Mouse (Mus musculus): Measurements from ENCODE around the gene Brsk1. TPM values are rescaled to one million over a fixed set of nuclear protein-coding genes. Genes with fewer than 3 reads are reported as not detected.

The Brsk1 gene
- total RNA-seq (2015; ENCODE audit: low replicate concordance) (not detected in 2 replicates), total RNA-seq (2017; ENCODE audit: low replicate concordance) (not detected in 2 replicates)

DNA sequence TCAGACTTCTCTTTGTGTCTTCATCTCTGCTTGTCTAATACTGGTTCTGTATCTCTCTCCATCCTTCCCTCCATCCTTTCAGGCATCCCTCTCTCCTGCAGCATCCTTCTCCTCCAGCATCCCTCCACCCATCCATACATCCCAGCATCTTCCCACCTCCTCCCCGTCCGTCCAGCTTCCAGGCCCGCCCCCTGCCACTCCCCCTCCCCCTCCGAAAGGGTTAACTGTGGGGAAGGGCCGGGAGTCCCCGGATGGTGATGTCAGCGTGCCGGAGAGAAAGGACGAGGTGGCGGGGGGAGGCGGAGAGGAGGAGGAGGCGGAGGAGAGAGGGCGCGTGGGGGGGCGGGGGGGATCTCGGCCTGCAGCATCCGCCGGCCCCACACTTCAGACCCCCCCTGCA, at the start of gene Brsk1:
Gene Brsk1, plus strand, starts transcription at position 218 of the 400 bp plus-strand sequence.
- no peak for ATAC-seq (replicated peaks; ENCODE audit: low FRiP score, poor library complexity, severe bottlenecking)

DNA sequence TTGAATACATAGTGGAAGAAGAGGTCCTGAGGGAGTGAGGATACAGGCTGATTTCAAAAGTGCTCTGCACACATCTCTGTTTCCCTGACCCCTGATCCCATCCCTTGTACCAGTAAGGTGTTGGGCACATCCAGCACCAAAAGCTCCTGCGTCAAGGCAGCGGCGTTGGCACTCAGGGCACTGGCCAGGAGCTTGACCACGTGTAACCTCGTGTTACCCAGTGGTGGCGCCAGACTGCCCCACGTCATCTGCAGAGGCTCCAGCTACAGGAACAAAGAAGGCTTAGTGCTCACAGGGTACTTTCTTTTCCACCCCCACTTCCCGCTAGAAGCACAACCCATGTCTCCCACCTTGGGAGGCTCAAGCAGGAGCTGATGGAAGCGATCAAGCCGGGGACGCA, 49.2 kb upstream of the Brsk1 start:
- ATAC-seq (replicated peaks; ENCODE audit: low FRiP score, poor library complexity, severe bottlenecking): no peak

DNA sequence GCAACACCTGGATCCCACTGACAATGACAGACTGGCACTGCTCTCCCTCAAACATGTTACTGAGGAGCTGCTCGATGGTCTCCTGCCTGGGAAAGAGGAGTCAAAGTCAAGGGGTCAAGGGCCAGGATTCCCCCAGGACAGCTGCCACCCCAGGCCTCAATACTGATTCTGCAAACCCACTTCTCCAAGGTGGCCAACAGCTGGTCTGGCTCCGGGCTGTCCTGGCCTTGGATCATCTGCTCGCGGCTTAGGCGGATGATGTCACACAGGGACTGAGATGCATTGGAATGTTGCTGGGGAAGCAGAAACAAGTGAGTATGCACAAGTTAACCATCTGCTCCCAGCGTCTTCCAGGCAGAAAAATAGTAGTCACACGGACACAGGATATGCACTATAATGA, 48.4 kb upstream of the Brsk1 start:
- ATAC-seq (replicated peaks; ENCODE audit: low FRiP score, poor library complexity, severe bottlenecking): no peak

DNA sequence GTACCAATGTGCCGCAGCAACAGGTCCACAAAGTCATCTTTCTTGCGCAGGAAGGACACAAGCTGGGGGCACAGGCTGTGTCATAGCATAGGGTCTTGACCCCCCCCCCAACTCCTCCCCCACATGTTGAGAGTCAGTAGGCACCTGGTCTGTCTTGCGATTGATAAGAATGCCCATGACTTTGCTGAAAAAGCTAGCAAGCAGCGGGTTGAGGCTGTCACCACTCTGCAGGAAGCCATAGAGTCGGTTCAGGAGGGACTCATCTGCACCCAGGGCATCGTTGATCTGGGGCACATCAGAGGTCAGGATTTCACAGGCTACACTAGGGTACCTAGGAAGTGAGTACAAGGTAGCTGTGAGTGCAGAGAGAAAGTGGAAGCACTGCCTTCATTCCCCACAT, 47.2 kb upstream of the Brsk1 start:
- peak; percentile 58; the same call in 1 of the 2 replicates for ATAC-seq (replicated peaks; ENCODE audit: low FRiP score, poor library complexity, severe bottlenecking)

DNA sequence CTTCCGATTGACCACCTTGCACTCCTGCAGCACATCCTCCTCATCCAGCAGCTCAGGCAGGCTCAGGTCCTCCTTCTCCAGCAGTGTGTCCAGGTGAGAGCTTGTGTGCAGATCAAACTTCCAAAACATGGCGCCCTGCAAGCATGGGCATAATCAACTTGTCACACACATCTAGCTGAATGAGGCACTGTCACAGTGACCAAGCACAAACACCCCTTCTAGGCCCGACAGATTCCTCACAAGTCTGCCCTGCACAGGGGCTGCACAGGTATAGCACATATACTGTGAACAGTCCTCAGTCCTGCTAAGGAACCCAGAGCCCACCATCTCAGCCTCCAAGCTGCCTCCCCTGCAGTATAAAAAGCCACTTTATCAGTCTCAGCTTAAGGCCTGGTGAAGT, 43.6 kb upstream of the Brsk1 start:
- peak; percentile 64 for ATAC-seq (replicated peaks; ENCODE audit: low FRiP score, poor library complexity, severe bottlenecking)

DNA sequence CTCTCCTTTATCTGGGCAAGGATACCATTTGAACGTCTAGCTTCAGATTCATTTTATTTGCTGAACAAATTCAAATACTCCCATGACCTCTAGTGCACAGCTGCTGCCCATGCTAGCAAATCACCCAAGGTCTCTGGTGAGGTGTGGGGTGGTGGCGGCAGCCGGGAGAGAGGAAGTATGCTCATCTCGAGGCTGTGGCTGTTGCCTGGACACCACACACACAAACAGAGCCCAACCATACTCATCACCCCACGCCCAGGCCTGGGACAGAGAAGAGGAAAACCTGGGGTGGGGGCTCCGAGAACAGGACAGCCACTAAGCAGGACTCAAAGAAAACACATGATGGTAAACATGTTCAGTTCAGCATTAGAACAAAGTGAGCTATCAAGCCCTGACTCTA, 43.1 kb upstream of the Brsk1 start:
- ATAC-seq (replicated peaks; ENCODE audit: low FRiP score, poor library complexity, severe bottlenecking): no peak

DNA sequence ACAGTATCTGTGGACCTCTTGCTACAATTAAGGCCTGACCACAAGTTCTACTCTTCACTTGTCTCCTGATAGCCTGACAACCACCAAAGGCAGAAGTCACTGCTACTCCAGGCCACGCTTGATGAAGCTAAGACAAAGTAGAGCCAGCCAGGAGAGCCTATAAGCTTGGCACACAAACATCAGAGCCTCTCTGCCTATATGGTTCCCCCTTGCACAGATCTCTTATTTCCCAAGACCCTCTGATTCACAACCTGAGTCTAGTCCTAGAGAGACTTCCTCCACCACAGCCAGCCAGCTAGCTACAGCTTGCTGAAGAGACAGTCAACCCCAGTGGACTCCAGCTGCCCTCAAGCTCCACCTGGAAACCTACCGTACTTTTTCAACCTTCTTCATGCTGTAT, 42.4 kb upstream of the Brsk1 start:
- no peak for ATAC-seq (replicated peaks; ENCODE audit: low FRiP score, poor library complexity, severe bottlenecking)

DNA sequence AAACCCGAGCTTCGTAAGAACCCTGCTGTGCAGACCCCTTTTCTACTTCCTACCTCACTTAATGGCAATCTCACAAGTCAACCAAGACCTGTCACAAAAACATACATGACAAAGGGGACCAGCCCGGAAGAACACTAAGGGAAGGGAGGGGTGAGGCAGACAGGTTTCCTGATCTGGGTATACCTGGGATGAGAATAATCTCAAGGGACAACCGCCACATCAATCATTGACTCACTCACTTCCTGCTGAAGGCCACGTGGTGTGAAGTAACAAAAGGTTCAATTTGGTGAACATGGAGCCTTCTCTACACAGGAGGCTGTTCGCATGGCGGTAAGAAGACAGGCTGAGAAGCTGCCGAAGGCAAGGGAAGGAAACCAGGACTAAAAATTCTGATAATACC, 38.8 kb upstream of the Brsk1 start:
- ATAC-seq (replicated peaks; ENCODE audit: low FRiP score, poor library complexity, severe bottlenecking): no peak

DNA sequence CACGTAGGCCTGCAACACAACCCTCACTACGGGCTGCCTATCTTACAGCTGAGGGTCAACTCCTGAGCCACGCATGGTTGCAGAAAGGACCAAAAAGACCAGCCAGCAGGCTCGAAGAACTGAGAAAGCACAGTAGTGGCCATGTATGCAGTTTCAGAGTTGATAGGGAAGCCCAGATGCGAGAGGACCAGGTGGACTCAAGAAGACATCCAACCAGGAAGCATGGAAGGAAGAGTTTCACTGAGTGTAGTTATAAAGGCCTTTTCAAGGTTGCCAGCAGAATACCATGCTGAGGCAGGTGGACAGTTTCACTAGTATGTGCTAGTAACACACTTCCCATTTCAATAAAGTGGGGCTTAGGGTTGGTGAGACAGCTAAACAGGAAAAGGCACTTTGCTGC, 37.7 kb upstream of the Brsk1 start:
- no peak for ATAC-seq (replicated peaks; ENCODE audit: low FRiP score, poor library complexity, severe bottlenecking)

DNA sequence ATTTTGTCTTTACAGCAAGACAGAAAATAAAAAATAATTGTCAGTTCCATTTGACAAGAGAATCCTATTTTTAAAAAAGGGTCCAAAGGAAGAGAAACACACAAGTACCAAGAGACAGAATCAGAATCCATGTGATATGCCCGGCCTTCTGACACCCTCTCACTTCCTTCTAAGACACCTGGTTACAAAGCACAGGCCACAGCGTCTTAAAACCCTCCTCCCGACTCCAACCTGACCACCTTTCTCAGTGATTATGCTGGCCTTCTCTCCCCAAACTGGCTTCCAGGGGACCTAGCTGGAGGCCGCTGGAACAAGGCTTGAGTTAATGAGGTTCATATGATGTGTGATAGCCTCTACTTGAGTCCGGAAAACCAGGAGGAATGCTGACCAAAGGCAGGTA, 37.1 kb upstream of the Brsk1 start:
- no peak for ATAC-seq (replicated peaks; ENCODE audit: low FRiP score, poor library complexity, severe bottlenecking)

DNA sequence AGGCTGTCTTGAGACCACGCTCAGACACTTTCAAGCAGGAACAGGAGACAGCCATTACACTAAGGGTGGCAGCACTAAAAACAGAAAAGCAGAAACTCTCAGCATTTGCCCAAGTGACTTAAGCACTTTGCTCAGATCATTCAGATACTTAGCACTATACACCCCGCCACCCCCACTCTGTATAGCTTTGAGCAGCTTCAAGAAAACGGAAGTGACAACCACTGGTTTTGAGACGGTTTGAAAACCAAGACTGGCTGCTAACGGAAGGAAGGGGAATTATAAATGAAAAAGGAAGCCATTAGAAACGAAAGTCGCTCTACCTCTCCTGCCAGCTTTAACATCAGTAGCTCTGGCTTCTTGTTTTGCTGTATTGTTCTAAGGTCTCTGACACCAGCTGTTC, 36.6 kb upstream of the Brsk1 start:
- no peak for ATAC-seq (replicated peaks; ENCODE audit: low FRiP score, poor library complexity, severe bottlenecking)

DNA sequence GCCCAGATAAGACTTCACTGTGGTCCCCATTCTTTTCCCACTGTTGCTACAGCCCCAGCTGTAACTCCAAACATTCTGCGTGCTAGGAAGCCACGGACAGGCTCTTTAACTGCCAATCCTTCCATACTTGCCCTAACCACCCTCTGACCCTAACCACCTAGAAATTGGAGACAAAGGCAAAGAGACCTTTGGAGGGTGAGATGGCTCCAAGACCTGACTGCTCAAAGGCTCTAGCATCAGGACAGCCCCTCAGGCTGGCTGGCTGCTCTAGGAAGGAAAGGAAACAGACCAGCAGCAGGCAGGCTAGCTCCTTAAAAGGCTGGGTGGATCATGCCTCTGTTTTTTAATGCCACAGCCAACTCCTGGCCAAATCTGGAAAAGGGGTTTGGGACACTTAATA, 36.2 kb upstream of the Brsk1 start:
- no peak for ATAC-seq (replicated peaks; ENCODE audit: low FRiP score, poor library complexity, severe bottlenecking)

DNA sequence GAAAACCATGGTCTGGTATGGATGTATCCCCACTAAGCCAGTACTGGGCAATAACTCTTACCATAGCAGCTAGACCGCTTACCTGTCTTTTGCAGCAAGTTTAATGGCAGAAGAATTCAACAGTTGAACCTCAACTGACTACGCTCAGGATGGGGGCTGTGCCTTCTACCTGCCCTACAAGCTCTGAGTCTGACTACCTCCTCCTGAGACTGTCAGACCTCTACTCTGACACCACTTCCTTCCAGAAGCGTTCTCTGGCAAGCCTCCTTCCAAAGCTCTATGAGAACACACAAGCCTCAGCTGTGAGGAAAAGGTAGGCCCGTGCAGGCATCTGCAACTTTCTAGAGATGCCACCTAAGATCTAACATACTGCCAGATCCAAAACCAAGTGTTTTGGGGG, 35.0 kb upstream of the Brsk1 start:
- ATAC-seq (replicated peaks; ENCODE audit: low FRiP score, poor library complexity, severe bottlenecking): no peak

DNA sequence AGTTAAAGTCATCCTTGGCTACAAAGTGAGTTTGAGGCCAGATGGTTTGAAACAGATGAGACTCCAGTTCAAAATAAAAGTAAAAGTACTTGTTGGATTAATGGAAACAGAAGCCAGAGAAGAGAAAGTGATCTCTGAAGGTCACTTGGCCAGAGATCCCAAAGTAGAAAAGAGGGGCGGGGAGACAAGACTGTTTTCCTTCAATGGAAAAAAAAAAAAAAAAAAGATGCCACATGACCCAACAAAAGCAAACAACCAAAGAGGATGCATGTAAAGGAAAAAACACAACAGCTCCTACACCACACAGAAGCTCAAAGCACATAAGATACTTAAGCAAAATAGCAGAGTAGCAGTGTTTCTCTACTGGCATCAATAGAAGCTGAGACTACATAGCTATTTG, 34.5 kb upstream of the Brsk1 start:
- ATAC-seq (replicated peaks; ENCODE audit: low FRiP score, poor library complexity, severe bottlenecking): no peak

DNA sequence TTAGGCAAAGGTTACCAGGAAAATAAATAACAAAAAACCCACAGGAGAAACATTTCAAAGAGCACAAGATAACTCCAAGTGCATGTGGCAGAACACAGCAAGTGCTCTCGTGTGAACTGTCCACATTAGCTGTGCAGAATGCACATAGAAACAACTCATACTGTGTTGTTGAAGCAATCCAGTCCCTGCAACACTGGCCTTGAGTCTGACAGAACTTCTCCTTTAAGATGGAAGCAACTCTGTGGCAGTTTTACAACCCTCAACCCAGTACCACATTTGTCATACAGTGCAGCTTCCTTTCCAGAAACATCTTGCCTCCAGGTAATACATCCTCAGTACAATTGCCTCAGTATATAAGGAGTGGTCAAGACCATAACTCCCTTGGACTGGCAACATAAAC, 33.6 kb upstream of the Brsk1 start:
- ATAC-seq (replicated peaks; ENCODE audit: low FRiP score, poor library complexity, severe bottlenecking): no peak

DNA sequence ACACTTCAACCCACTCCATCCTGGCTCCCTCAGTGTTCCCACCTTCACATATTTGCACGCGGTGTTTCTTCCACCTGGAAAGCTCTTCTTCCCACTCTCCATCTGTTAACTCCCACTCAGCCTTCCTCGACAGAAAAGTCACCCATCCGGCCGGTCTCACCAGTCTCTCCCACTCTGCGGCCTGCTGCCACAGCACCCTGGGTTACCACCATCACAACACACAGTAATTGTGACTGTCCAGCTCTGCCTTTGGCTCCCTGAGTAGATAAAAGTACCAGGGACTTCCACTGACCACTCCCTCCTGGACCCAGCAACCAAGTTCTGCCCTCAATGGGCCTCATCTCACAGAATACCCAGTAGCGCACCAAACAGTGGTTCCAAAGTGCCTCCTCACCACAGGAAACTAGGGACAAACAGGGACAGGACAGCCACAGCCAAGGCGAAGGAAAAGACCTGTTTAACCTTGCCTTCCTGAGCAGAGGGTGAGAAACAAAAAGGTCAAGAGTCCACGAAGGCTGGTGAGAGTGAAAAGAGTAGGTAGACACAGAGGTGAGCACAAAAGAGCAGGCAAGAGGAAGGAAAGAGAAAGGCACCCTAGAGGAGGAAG, 32.8 kb upstream of the Brsk1 start:
- peak; percentile 29 for ATAC-seq (replicated peaks; ENCODE audit: low FRiP score, poor library complexity, severe bottlenecking)

DNA sequence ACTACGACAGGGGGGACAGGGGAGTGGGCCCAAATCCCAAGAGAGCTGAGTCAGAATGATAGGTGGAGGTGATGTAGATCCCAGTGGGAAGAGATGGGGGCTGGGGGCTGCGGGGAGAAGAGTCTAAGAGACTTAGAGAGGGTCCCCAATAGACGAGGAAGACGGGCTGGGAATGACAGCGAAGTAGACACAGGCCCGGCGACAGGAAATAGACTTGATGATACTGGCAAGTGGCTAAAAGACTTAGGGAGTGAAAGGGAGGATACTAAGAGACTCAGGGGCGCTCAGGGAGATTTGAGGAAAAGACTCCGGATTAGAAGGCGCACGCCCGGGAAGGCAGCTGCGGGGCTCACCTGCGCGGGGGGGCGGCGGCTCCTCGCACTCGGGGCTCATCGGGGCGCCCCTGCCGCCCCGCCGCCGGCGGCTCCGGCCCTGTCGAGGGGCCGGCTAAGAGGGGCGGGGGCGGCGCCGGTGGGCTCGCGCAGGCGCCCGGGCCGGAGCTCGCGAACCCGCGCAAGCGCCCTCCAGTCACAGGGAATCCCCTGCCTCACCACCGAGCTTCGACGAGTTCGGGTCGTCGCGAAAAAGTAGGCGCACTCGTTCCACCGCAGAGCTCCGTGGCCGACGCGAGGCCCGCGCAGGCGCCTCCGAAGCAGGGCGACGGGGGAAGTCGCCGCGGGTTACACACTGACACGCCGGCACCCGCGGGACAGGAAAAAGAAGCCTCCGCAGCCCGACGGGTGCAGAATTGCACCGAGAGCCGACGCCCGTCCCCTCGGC, 32.1 kb upstream of the Brsk1 start:
- peak; percentile 32; the same call in 1 of the 2 replicates for ATAC-seq (replicated peaks; ENCODE audit: low FRiP score, poor library complexity, severe bottlenecking)

DNA sequence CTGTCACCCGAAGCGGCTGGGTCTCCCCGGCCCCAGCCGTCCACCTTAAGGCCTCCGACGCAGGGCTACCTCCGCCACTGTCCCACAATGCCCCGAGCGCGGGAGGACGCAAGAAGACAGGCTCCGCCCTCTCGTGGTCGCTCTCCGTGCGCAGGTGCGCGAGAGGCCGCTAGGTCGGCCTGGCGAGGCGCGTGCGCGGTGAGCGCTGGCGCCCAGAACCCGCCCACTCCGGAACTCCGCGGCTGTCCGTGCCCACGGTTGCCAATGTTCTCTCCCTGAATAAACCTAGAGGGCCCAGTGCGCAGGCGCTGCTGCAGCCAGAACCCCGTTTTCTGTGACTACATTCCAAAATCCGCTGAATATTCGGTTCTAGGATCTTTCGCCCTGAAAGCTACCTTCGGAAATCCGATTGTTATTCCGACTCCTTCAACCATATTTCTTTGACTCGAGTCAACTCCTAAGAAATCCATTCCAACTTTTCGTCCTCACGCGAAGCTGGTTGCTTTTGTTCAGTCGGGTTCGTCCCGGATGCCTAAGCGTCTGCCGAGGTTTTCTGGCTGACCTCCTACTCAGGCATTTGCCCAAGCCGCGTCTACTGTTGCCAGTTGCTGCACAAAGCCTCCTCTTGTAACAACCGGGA, 31.4 kb upstream of the Brsk1 start, which contains the start of gene Ppp6r1:
Gene Ppp6r1, minus strand, starts transcription at position 108 of the 640 bp plus-strand sequence.
- peak; percentile 92 for ATAC-seq (replicated peaks; ENCODE audit: low FRiP score, poor library complexity, severe bottlenecking)

DNA sequence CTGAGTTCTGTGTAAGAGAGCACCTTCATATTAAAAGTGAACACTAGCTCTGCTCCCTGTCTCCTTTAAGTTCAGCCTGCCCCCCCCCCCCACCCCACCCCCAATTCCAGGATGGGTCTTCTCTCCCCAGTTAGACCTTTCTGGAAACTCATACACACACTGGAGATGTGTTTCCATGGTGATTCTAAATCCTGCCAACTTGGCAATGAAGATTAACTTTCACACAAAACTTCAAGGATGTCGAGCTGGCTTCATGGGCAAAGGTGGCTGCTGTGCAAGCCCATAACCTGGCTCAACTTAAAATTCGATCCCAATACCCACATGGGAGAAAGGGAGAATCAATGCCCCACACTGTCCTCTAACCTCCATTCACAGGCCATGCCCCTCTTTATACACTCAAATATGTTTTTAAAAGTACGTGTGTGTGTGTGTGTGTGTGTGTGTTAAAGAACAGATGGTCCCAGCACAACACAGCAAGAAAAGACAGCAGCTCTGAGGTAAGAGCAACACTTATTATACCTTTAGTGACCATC, 30.4 kb upstream of the Brsk1 start:
- ATAC-seq (replicated peaks; ENCODE audit: low FRiP score, poor library complexity, severe bottlenecking): no peak

DNA sequence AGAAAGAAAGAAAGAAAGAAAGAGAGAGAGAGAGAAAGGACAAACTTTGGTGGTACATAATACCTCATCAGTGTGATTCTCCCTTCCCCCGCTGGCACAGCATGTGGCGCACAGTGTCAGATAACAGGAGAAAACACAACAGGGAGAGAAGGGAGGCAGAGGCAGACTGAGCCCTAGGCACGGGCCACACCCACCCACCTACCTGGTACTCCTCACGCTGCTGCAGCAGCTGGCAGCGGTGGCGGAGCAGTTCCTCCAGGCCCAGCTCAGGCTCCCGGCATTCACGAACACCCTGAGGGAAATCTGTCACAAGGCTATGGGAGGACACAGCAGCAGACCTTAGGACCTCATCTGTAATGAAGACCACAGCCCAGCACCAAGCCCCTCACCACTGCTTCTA, 27.2 kb upstream of the Brsk1 start:
- peak; percentile 34 for ATAC-seq (replicated peaks; ENCODE audit: low FRiP score, poor library complexity, severe bottlenecking)

DNA sequence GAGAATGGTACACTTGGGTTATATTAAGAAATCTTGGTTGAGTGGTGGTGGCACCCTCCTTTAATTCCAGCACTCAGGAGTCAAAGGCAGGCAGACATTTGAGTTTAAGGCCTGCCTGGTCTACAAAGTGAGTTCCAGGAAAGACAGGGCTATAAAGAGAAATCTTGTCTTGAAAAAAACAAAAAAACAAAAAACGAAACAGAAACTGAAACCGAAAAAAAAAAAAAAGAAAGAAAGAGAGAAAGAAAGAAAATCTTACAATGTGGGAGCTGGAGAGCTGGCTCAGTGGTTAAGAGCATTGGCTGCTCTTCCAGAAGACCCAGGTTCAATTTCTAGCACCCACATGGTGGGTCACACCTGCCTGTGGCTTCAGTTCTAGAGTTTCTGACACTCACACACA, 26.7 kb upstream of the Brsk1 start:
- ATAC-seq (replicated peaks; ENCODE audit: low FRiP score, poor library complexity, severe bottlenecking): no peak

Data from erythroblast, adult 5-6 weeks (primary cell).